Mouse (Mus musculus) MEL (cell line): ENCODE measurements around the gene Atxn3. TPM values are rescaled to one million over a fixed set of nuclear protein-coding genes. Genes with fewer than 3 reads are reported as not detected.

ENCODE experiments used
- DNase-seq: peaks from one replicate; pipeline ENCODE4 v3.0.0; 2011; ENCODE audit warnings: low read depth, low spot score
- H3K27ac ChIP-seq: 2 replicates; pipeline ENCODE4 v1.5.1; 2012; ENCODE audit warnings: low read depth, mild to moderate bottlenecking, control low read depth, low read length, moderate library complexity; ENCODE audit not compliant: control insufficient read depth
- H3K27me3 ChIP-seq, 2 experiments: fragments of 150-350 bp in 1 of 2; sonication (generic) in 1 of 2; 2 replicates each; pipeline ENCODE4 v1.6.1; 2012; ENCODE audit warnings: low read length in 2 of 2, mild to moderate bottlenecking in 2 of 2, improper control_type of control experiment in 1 of 2, moderate library complexity in 1 of 2; ENCODE audit not compliant: insufficient read depth in 2 of 2, control insufficient read depth in 1 of 2
- H3K36me3 ChIP-seq, 2 experiments: 2 replicates each; pipeline ENCODE4 v1.6.1; 2012 to 2014; ENCODE audit warnings: low read length in 2 of 2, improper control_type of control experiment in 1 of 2, inconsistent platforms in 1 of 2, mild to moderate bottlenecking in 1 of 2; ENCODE audit not compliant: insufficient read depth in 2 of 2, control insufficient read depth in 1 of 2
- H3K4me1 ChIP-seq, 2 experiments: fragments of 150-350 bp in 1 of 2; sonication (generic) in 1 of 2; 2 replicates each; pipeline ENCODE4 v1.6.1; 2012; ENCODE audit warnings: low read length in 2 of 2, improper control_type of control experiment in 1 of 2, mild to moderate bottlenecking in 1 of 2; ENCODE audit not compliant: insufficient read depth in 2 of 2, control insufficient read depth in 1 of 2
- H3K4me3 ChIP-seq, 2 experiments: fragments of 150-350 bp in 1 of 2; sonication (generic) in 1 of 2; 2 replicates each; pipeline ENCODE4 v1.5.1; 2012; ENCODE audit warnings: low read depth in 2 of 2, low read length in 2 of 2, mild to moderate bottlenecking in 2 of 2, moderate library complexity in 2 of 2, control low read depth in 1 of 2, improper control_type of control experiment in 1 of 2; ENCODE audit not compliant: control insufficient read depth in 1 of 2, insufficient read depth in 1 of 2
- H3K79me2 ChIP-seq: 2 replicates; pipeline ENCODE4 v1.6.1; 2012; ENCODE audit warnings: mild to moderate bottlenecking, low read length, moderate library complexity; ENCODE audit not compliant: control insufficient read depth, poor library complexity, insufficient read depth
- H3K9ac ChIP-seq: 2 replicates; pipeline ENCODE4 v1.6.1; 2012; ENCODE audit warnings: low read depth, mild to moderate bottlenecking, control low read depth, low read length, moderate library complexity; ENCODE audit not compliant: control insufficient read depth, poor library complexity, severe bottlenecking
- H3K9me3 ChIP-seq: fragments of 150-350 bp; sonication (generic); replicated peaks from 2 replicates; pipeline ENCODE4 v1.6.1; 2012; ENCODE audit warnings: mild to moderate bottlenecking, low read length, improper control_type of control experiment, moderate library complexity; ENCODE audit not compliant: insufficient read depth
- CHD1 ChIP-seq: IDR thresholded peaks from 2 replicates; pipeline ENCODE4 v1.6.1; 2012; ENCODE audit warnings: low read depth, mild to moderate bottlenecking, inconsistent platforms, low read length, improper control_type of control experiment
- CHD2 ChIP-seq: IDR thresholded peaks from 2 replicates; pipeline ENCODE4 v1.6.1; 2011; ENCODE audit warnings: low read length, improper control_type of control experiment
- CTCF ChIP-seq, 3 experiments: IDR thresholded peaks in 2 of 3; conservative IDR thresholded peaks in 1 of 3; 2 replicates each; pipeline ENCODE4 v1.5.1; 2011 to 2012; ENCODE audit warnings: low read length in 3 of 3, low read depth in 2 of 3, mild to moderate bottlenecking in 2 of 3, improper control_type of control experiment in 1 of 3, inconsistent platforms in 1 of 3, mixed read lengths in 1 of 3, moderate library complexity in 1 of 3; ENCODE audit not compliant: control insufficient read depth in 1 of 3, insufficient read depth in 1 of 3, poor library complexity in 1 of 3, severe bottlenecking in 1 of 3
- E2F4 ChIP-seq: IDR thresholded peaks from 2 replicates; pipeline ENCODE4 v1.6.1; 2011; ENCODE audit warnings: low read depth, low read length, improper control_type of control experiment, borderline replicate concordance
- EP300 ChIP-seq, 2 experiments: IDR thresholded peaks; 2 replicates each; pipeline ENCODE4 v1.6.1; 2011; ENCODE audit warnings: improper control_type of control experiment in 2 of 2, low read length in 2 of 2, low read depth in 1 of 2, mild to moderate bottlenecking in 1 of 2
- ETS1 ChIP-seq: IDR thresholded peaks from 2 replicates; pipeline ENCODE4 v1.6.1; 2012; ENCODE audit warnings: low read depth, mild to moderate bottlenecking, inconsistent platforms, low read length, improper control_type of control experiment, moderate library complexity
- HCFC1 ChIP-seq: IDR thresholded peaks from 2 replicates; pipeline ENCODE4 v1.6.1; 2012; ENCODE audit warnings: low read depth, mild to moderate bottlenecking, inconsistent platforms, low read length, improper control_type of control experiment, moderate library complexity
- JUND ChIP-seq: IDR thresholded peaks from 2 replicates; pipeline ENCODE4 v1.6.1; 2011; ENCODE audit warnings: low read depth, mild to moderate bottlenecking, improper control_type of control experiment, low read length
- KAT2A ChIP-seq: conservative IDR thresholded peaks from 2 replicates; pipeline ENCODE4 v1.6.1; 2012; ENCODE audit warnings: low read depth, low read length, improper control_type of control experiment, inconsistent platforms
- MAFK ChIP-seq: IDR thresholded peaks from 2 replicates; pipeline ENCODE4 v1.6.1; 2011; ENCODE audit warnings: low read depth, mild to moderate bottlenecking, low read length, improper control_type of control experiment, borderline replicate concordance
- MAX ChIP-seq: IDR thresholded peaks from 2 replicates; pipeline ENCODE4 v1.6.1; 2011; ENCODE audit warnings: low read length, improper control_type of control experiment
- MAZ ChIP-seq: IDR thresholded peaks from 2 replicates; pipeline ENCODE4 v1.6.1; 2012; ENCODE audit warnings: low read depth, mild to moderate bottlenecking, inconsistent platforms, low read length, improper control_type of control experiment
- MEF2A ChIP-seq: IDR thresholded peaks from 2 replicates; pipeline ENCODE4 v1.6.1; 2014; ENCODE audit warnings: low read depth, mild to moderate bottlenecking, inconsistent platforms, low read length, improper control_type of control experiment; ENCODE audit not compliant: poor library complexity, insufficient replicate concordance, severe bottlenecking; ENCODE audit errors: extremely low read depth
- MXI1 ChIP-seq: IDR thresholded peaks from 2 replicates; pipeline ENCODE4 v1.6.1; 2011; ENCODE audit warnings: mild to moderate bottlenecking, low read depth, low read length, improper control_type of control experiment
- MYB ChIP-seq: IDR thresholded peaks from 2 replicates; pipeline ENCODE4 v1.6.1; 2011; ENCODE audit warnings: mild to moderate bottlenecking, low read depth, low read length, improper control_type of control experiment
- MYC ChIP-seq: IDR thresholded peaks from 2 replicates; pipeline ENCODE4 v1.6.1; 2011; ENCODE audit warnings: low read depth, mild to moderate bottlenecking, low read length, improper control_type of control experiment, moderate library complexity
- NELFE ChIP-seq: IDR thresholded peaks from 2 replicates; pipeline ENCODE4 v1.6.1; 2011; ENCODE audit warnings: low read depth, low read length, improper control_type of control experiment
- POLR2A ChIP-seq, 2 experiments: IDR thresholded peaks; 2 replicates each; pipeline ENCODE4 v1.6.1; 2011 to 2012; ENCODE audit warnings: low read length in 2 of 2, mild to moderate bottlenecking in 2 of 2, control low read depth in 1 of 2, improper control_type of control experiment in 1 of 2, low read depth in 1 of 2, moderate library complexity in 1 of 2; ENCODE audit not compliant: control insufficient read depth in 1 of 2, insufficient read depth in 1 of 2, poor library complexity in 1 of 2
- POLR2AphosphoS2 ChIP-seq: IDR thresholded peaks from 2 replicates; pipeline ENCODE4 v1.6.1; 2011; ENCODE audit warnings: low read length, improper control_type of control experiment
- POLR2AphosphoS5 ChIP-seq: IDR thresholded peaks from 2 replicates; pipeline ENCODE4 v1.6.1; 2012; ENCODE audit warnings: low read depth, borderline replicate concordance, mild to moderate bottlenecking, inconsistent platforms, low read length, moderate library complexity, mixed read lengths
- RCOR1 ChIP-seq: IDR thresholded peaks from 2 replicates; pipeline ENCODE4 v1.6.1; 2012; ENCODE audit warnings: low read depth, mild to moderate bottlenecking, inconsistent platforms, low read length, improper control_type of control experiment
- SIN3A ChIP-seq: IDR thresholded peaks from 2 replicates; pipeline ENCODE4 v1.6.1; 2012; ENCODE audit warnings: low read length, improper control_type of control experiment, inconsistent platforms
- SMC3 ChIP-seq: IDR thresholded peaks from 2 replicates; pipeline ENCODE4 v1.6.1; 2011; ENCODE audit warnings: low read depth, low read length, improper control_type of control experiment
- TAL1 ChIP-seq: IDR thresholded peaks from 2 replicates; pipeline ENCODE4 v1.6.1; 2012; ENCODE audit warnings: mild to moderate bottlenecking, inconsistent platforms, low read length, moderate library complexity, mixed read lengths
- TCF12 ChIP-seq: IDR thresholded peaks from 2 replicates; pipeline ENCODE4 v1.6.1; 2014; ENCODE audit warnings: low read depth, mild to moderate bottlenecking, inconsistent platforms, low read length, improper control_type of control experiment, moderate library complexity
- UBTF ChIP-seq: IDR thresholded peaks from 2 replicates; pipeline ENCODE4 v1.6.1; 2012; ENCODE audit warnings: low read depth, mild to moderate bottlenecking, inconsistent platforms, low read length, improper control_type of control experiment, moderate library complexity, borderline replicate concordance; ENCODE audit not compliant: insufficient read depth
- USF1 ChIP-seq: IDR thresholded peaks from 2 replicates; pipeline ENCODE4 v1.6.1; 2014; ENCODE audit warnings: low read depth, mild to moderate bottlenecking, inconsistent platforms, low read length, improper control_type of control experiment, moderate library complexity
- USF2 ChIP-seq, 2 experiments: IDR thresholded peaks; 2 replicates each; pipeline ENCODE4 v1.6.1; 2011 to 2012; ENCODE audit warnings: improper control_type of control experiment in 2 of 2, low read length in 2 of 2, borderline replicate concordance in 1 of 2, inconsistent platforms in 1 of 2, low read depth in 1 of 2, mild to moderate bottlenecking in 1 of 2; ENCODE audit not compliant: insufficient read depth in 1 of 2
- ZC3H11A ChIP-seq: IDR thresholded peaks from 2 replicates; pipeline ENCODE4 v1.6.1; 2012; ENCODE audit warnings: low read depth, mild to moderate bottlenecking, inconsistent platforms, low read length, improper control_type of control experiment
- ZKSCAN1 ChIP-seq: IDR thresholded peaks from 2 replicates; pipeline ENCODE4 v1.6.1; 2012; ENCODE audit warnings: low read depth, mild to moderate bottlenecking, inconsistent platforms, low read length, improper control_type of control experiment, moderate library complexity
- ZMIZ1 ChIP-seq: IDR thresholded peaks from 2 replicates; pipeline ENCODE4 v1.6.1; 2012; ENCODE audit warnings: low read depth, mild to moderate bottlenecking, inconsistent platforms, low read length, improper control_type of control experiment, moderate library complexity
- ZNF384 ChIP-seq: IDR thresholded peaks from 2 replicates; pipeline ENCODE4 v1.6.1; 2012; ENCODE audit warnings: low read depth, mild to moderate bottlenecking, inconsistent platforms, low read length, improper control_type of control experiment
- polyA plus RNA-seq, 2 experiments: library from polyadenylated mRNA; stranded (reverse) in 1 of 2; unstranded in 1 of 2; fragments of >175 nt in 1 of 2; fragments of >200 nt in 1 of 2; gene quantifications; 2 replicates each; pipeline versions ENCODE4 v1.2.1 to v1.2.4; 2012; ENCODE audit warnings: low replicate concordance in 2 of 2, low read depth in 1 of 2; ENCODE audit not compliant: insufficient read length in 2 of 2, insufficient read depth in 1 of 2, missing spikeins in 1 of 2
- total RNA-seq: library from RNA; depleted of rRNA; stranded (reverse); fragments of 300-350 nt; gene quantifications from 2 replicates; pipeline ENCODE4 v1.2.3, GENCODE M21; 2012

The Atxn3 gene
- total and polyA plus RNA-seq, 3 experiments: 21.8 to 400 (median 27.8) TPM

GRCm38 (mm10) chr12:101979213-101979750, 21.2 kb upstream of the Atxn3 start (continued):
- TF ChIP-seq JUND (no peak), ZMIZ1 (no peak), E2F4 (no peak)
- TF ChIP-seq, all 39 proteins: peak for 18

GRCm38 (mm10) chr12:101978588-101978987, 20.5 kb upstream of the Atxn3 start:
- H3K4me3 ChIP-seq: peak overlapping the region; percentile 35 to 42
- H3K9ac ChIP-seq: peak overlapping the region; percentile 96
- H3K4me1 ChIP-seq: peaks cover 17 to 33% of the 10 kb centered on the region in 2 experiments

GRCm38 (mm10) chr12:101978162-101978561, 20.1 kb upstream of the Atxn3 start:
- H3K27me3 ChIP-seq: no peaks in the 10 kb centered on the region
- H3K4me3 ChIP-seq: peak overlapping the region; percentile 79 to 92
- H3K4me1 ChIP-seq: peaks cover 17 to 37% of the 10 kb centered on the region in 2 experiments
- H3K36me3 ChIP-seq: peaks cover 6 to 55% of the 10 kb centered on the region in 2 experiments
- DNase-seq: peak; percentile 73
- H3K9me3 ChIP-seq: no peaks in the 10 kb centered on the region
- H3K9ac ChIP-seq: peak overlapping the region; percentile 96
- H3K79me2 ChIP-seq: peaks cover 56% of the 10 kb centered on the region
- peak overlapping the region; percentile 100 for H3K27ac ChIP-seq
- TF ChIP-seq POLR2AphosphoS2 (no peak), CTCF (IDR thresholded peaks at IDR 0.05 in 2 of 3, conservative IDR thresholded peaks at IDR 0.05 in 1 of 3; ENCODE audit: control insufficient read depth in 1 of 3, insufficient read depth in 1 of 3, low read depth in 2 of 3, low read length in 3 of 3, poor library complexity in 1 of 3, severe bottlenecking in 1 of 3) (no peak), MAX (no peak), USF2 (IDR thresholded peaks at IDR 0.05; ENCODE audit: borderline replicate concordance in 1 of 2, insufficient read depth in 1 of 2, low read depth in 1 of 2, low read length in 2 of 2) (no peak; a peak in 1 of 4 replicates), MYB (no peak), CHD1 (no peak), ZC3H11A (no peak), TAL1 (peak; percentile 66), USF1 (peak; percentile 81), MAFK (no peak), ZNF384 (no peak), SMC3 (no peak), NELFE (no peak; the same call in 1 of the 2 replicates), MAZ (no peak), SIN3A (no peak; the same call in 1 of the 2 replicates), POLR2A (IDR thresholded peaks at IDR 0.05; ENCODE audit: control insufficient read depth in 1 of 2, insufficient read depth in 1 of 2, low read depth in 1 of 2, low read length in 2 of 2, poor library complexity in 1 of 2) (no peak), RCOR1 (peak; percentile 38), ZKSCAN1 (no peak), E2F4 (no peak)

More at GRCm38 (mm10) chr12:101978588-101978987, 20.5 kb upstream of the Atxn3 start:
- H3K27ac ChIP-seq: peak overlapping the region; percentile 100
- DNase-seq: peak; percentile 67
- no peak for TF ChIP-seq MEF2A
- TF ChIP-seq ZMIZ1: no peak
- no peak for TF ChIP-seq USF2 (IDR thresholded peaks at IDR 0.05; ENCODE audit: borderline replicate concordance in 1 of 2, insufficient read depth in 1 of 2, low read depth in 1 of 2, low read length in 2 of 2)
- no peak for TF ChIP-seq MYC
- TF ChIP-seq MXI1: no peak
- no peak for TF ChIP-seq RCOR1
- TF ChIP-seq SMC3: 0 out of 2 replicates have a peak, but pooled peaks have one; percentile 1
- TF ChIP-seq POLR2AphosphoS5: no peak
- TF ChIP-seq MAFK: no peak
- TF ChIP-seq HCFC1: no peak
- TF ChIP-seq POLR2A (IDR thresholded peaks at IDR 0.05; ENCODE audit: control insufficient read depth in 1 of 2, insufficient read depth in 1 of 2, low read depth in 1 of 2, low read length in 2 of 2, poor library complexity in 1 of 2): no peak
- TF ChIP-seq ZNF384: peak; percentile 67
- TF ChIP-seq UBTF: no peak
- TF ChIP-seq EP300 (IDR thresholded peaks at IDR 0.05; ENCODE audit: low read depth in 1 of 2, low read length in 2 of 2): 0 out of 4 replicates have a peak, but pooled peaks of 1 of the 2 experiments have one; percentile 28
- no peak for TF ChIP-seq MAZ
- TF ChIP-seq JUND: 0 out of 2 replicates have a peak, but pooled peaks have one; percentile 51
- TF ChIP-seq CHD2: no peak
- no peak; the same call in 1 of the 2 replicates for TF ChIP-seq ETS1
- peak; percentile 51 for TF ChIP-seq MAX
- no peak for TF ChIP-seq KAT2A
- peak; percentile 6; the same call in 1 of the 2 replicates for TF ChIP-seq POLR2AphosphoS2
- no peak for TF ChIP-seq TCF12
- TF ChIP-seq, all 39 proteins: peak for 6
- Histone ChIP-seq H3K27me3 (no peaks in the 10 kb centered on the region), H3K9me3 (no peaks in the 10 kb centered on the region), H3K36me3 (peaks cover 6 to 51% of the 10 kb centered on the region in 2 experiments), H3K79me2 (peaks cover 52% of the 10 kb centered on the region)
